19 mouse cellular contexts compared by ENCODE assay signal in genomic region chr9:57270399-57270798, GRCm38 (mm10). TPM values are rescaled to one million over a fixed set of nuclear protein-coding genes. Genes with fewer than 3 reads are reported as not detected.
DNase-seq lines count a peak whose midpoint lies in the region; ATAC-seq and TF ChIP-seq lines count a peak whose summit lies in the region.
"Had no signal": no experiment of that assay in that cellular context is flagged by ENCODE, and none has a peak within 500 bp of the region (broad histone marks: within the 10 kb centered on the region; RNA-seq: fewer than 3 reads in every experiment).

No protein-coding gene starts in this region.

- H3K27me3 ChIP-seq in heart, embryonic 10.5 days (ENCODE audit: insufficient read depth, poor library complexity, severe bottlenecking): peaks cover 25% of the 10 kb centered on the region
- peaks cover 11% of the 10 kb centered on the region; the same call in 1 of the 2 replicates for H3K27me3 ChIP-seq in forebrain, embryonic 12.5 days

- H3K4me3 ChIP-seq in heart, embryonic 10.5 days: no peak overlapping the region
- no peak overlapping the region for H3K4me3 ChIP-seq in forebrain, embryonic 12.5 days (replicated peaks)
- H3K4me3 ChIP-seq: heart, embryonic 12.5 days; limb, embryonic 15.5 days had no signal

- no peak for DNase-seq in heart, embryonic 10.5 days (ENCODE audit: low spot score)
- no peak for DNase-seq in heart, adult 18-20 months
- peak; percentile 63 to 64 for DNase-seq in kidney, postnatal 4 days
- no peak for DNase-seq in kidney, postnatal 25 days
- DNase-seq in brain, embryonic 14.5 days (ENCODE audit: low read depth): peak; percentile 79
- DNase-seq in adrenal gland, adult 8-10 months: no peak
- DNase-seq: adrenal gland, postnatal 10 days; lung, embryonic 14.5 days; right cerebral cortex, postnatal 14 days; thymus, adult 18-20 months had no signal

- H3K36me3 ChIP-seq in heart, embryonic 10.5 days: no peaks in the 10 kb centered on the region
- H3K36me3 ChIP-seq in forebrain, embryonic 12.5 days (replicated peaks): no peaks in the 10 kb centered on the region
- H3K36me3 ChIP-seq: heart, embryonic 12.5 days; limb, embryonic 15.5 days had no signal

- 0 out of 2 replicates have a peak, but pooled peaks have one; percentile 21 for ATAC-seq in forebrain, embryonic 12.5 days (ENCODE audit: low FRiP score)
- ATAC-seq in megakaryocyte, adult 5-6 weeks (ENCODE audit: poor library complexity, severe bottlenecking): no peak

- H3K9me3 ChIP-seq in heart, embryonic 10.5 days: no peaks in the 10 kb centered on the region
- H3K9me3 ChIP-seq in forebrain, embryonic 12.5 days: no peaks in the 10 kb centered on the region
- H3K9me3 ChIP-seq: heart, embryonic 12.5 days; limb, embryonic 15.5 days had no signal

- H3K4me1 ChIP-seq in heart, embryonic 10.5 days: peaks cover 81% of the 10 kb centered on the region
- H3K4me1 ChIP-seq in forebrain, embryonic 12.5 days: peaks cover 43% of the 10 kb centered on the region

- H3K9ac ChIP-seq in forebrain, embryonic 12.5 days: no peak overlapping the region
- H3K9ac ChIP-seq: heart, embryonic 12.5 days; limb, embryonic 15.5 days; lung, embryonic 14.5 days had no signal

- peak overlapping the region; percentile 49; the same call in 1 of the 2 replicates for H3K27ac ChIP-seq in heart, embryonic 10.5 days
- 0 out of 2 replicates have a peak overlapping the region, but pooled peaks have one; percentile 50 for H3K27ac ChIP-seq in forebrain, embryonic 12.5 days
- H3K27ac ChIP-seq: limb, embryonic 15.5 days had no signal

- TF ChIP-seq CTCF in brain, embryonic 14.5 days (IDR thresholded peaks at IDR 0.05; ENCODE audit: borderline replicate concordance, extremely low read depth, insufficient read depth, insufficient read length): no peak

- no peak overlapping the region for H3K4me2 ChIP-seq in forebrain, embryonic 12.5 days
- H3K4me2 ChIP-seq: heart, embryonic 12.5 days; limb, embryonic 15.5 days; lung, embryonic 14.5 days had no signal

- no peak for TF ChIP-seq POLR2A in brain, embryonic 14.5 days (IDR thresholded peaks at IDR 0.05; ENCODE audit: borderline replicate concordance, extremely low read depth, insufficient read depth, insufficient read length, poor library complexity, severe bottlenecking)

- 13% methylated on average over 8 of the region's 8 CpGs for WGBS in heart, embryonic 10.5 days
- 19% methylated on average over 8 of the region's 8 CpGs for WGBS in forebrain, embryonic 12.5 days

RNA-seq across cellular contexts. Expression of gene 1700017B05Rik, which starts 8.0 kb away (rescaled TPM):
- 22.7 and 31.3 TPM in 2 replicates for polyA plus RNA-seq in heart, embryonic 10.5 days (2016; fragmentation: Nextera tagmentation; extraction: Ambion mirVana)
- total RNA-seq in heart, adult 18-20 months (2021): 10 to 100 TPM in 1 of 2 experiments, 1 to 10 TPM in 1; 8.9 to 11.5 TPM
- 2.0 and 3.5 TPM in 2 replicates for polyA plus RNA-seq in brain, embryonic 14.5 days (2012; rRNA removed)
- polyA plus RNA-seq in forebrain, embryonic 12.5 days (2016; fragmentation: Nextera tagmentation; extraction: Ambion mirVana): 9.1 and 11.7 TPM in 2 replicates
- total RNA-seq in megakaryocyte, adult 5-6 weeks (2015): 15.6 and 17.9 TPM in 2 replicates
- total RNA-seq in megakaryocyte, adult 5-6 weeks (2017): 8.4 and 15.1 TPM in 2 replicates
- total RNA-seq in adrenal gland, adult 8-10 months (2022): 10 to 100 TPM; 41.3 to 76.8 (median 50.9) TPM

RNA-seq across cellular contexts. Expression of gene Trcg1, which starts 34.0 kb away (rescaled TPM):
- polyA plus RNA-seq in heart, embryonic 10.5 days (2016; fragmentation: Nextera tagmentation; extraction: Ambion mirVana): not detected in 2 replicates
- total RNA-seq in heart, adult 18-20 months (2021): not detected
- not detected in 2 replicates for polyA plus RNA-seq in brain, embryonic 14.5 days (2012; rRNA removed)
- 0.06 TPM in 1 of 2 replicates, not detected in the other for polyA plus RNA-seq in forebrain, embryonic 12.5 days (2016; fragmentation: Nextera tagmentation; extraction: Ambion mirVana)
- total RNA-seq in megakaryocyte, adult 5-6 weeks (2015): not detected in 2 replicates
- not detected in 2 replicates for total RNA-seq in megakaryocyte, adult 5-6 weeks (2017)
- total RNA-seq in adrenal gland, adult 8-10 months (2022): not detected
- total RNA-seq: adrenal gland, postnatal 10 days; ES-E14; gastrocnemius, adult 18-20 months; hematopoietic stem cell, adult 5-6 weeks had no signal
- polyA plus RNA-seq: C2C12; heart, embryonic 12.5 days; large intestine, adult 2 months; limb, embryonic 15.5 days; lung, embryonic 14.5 days had no signal

Comparison
In these comparisons a context has a peak if more than half of its experiments do, and no peak if none do; other contexts are left out.
1. DNase-seq: peak in kidney, postnatal 4 days (2 of 2) and brain, embryonic 14.5 days (single experiment); none in heart, embryonic 10.5 days (single experiment), heart, adult 18-20 months (0 of 2), kidney, postnatal 25 days (0 of 2) and adrenal gland, adult 8-10 months (single experiment).